Mouse (Mus musculus) adrenal gland, adult (tissue): Measurements from ENCODE around the gene Fbxw7.

Experiments used
- DNase-seq, 2 experiments: peaks; one replicate each; pipeline ENCODE4 v3.0.0; 2022 to 2023; ENCODE audit warnings: low spot score in 1 of 2; ENCODE audit not compliant: inconsistent age in 2 of 2

The Fbxw7 gene

GRCm38 (mm10) chr3:84883817-84884483 is 68.9 kb downstream of the Fbxw7 start:
- DNase-seq: peak in 1 of 2 experiments; percentile 31

GRCm38 (mm10) chr3:84889648-84890047 is 74.6 kb downstream of the Fbxw7 start:
- peak in 1 of 2 experiments; percentile 56 for DNase-seq

- DNase-seq: peak; percentile 75 to 91
Observed at GRCm38 (mm10) chr3:84890983-84891382, 75.9 kb downstream of the Fbxw7 start.

- no peak for DNase-seq
Observed at GRCm38 (mm10) chr3:84897952-84898351, 82.9 kb downstream of the Fbxw7 start.

GRCm38 (mm10) chr3:84906528-84906927 is 91.5 kb downstream of the Fbxw7 start:
- peak; percentile 19 to 77 for DNase-seq

GRCm38 (mm10) chr3:84914284-84914683 is 99.2 kb downstream of the Fbxw7 start:
- DNase-seq: no peak

GRCm38 (mm10) chr3:84917903-84918679 is 103.0 kb downstream of the Fbxw7 start:
- no peak for DNase-seq

GRCm38 (mm10) chr3:84921704-84922420 is 106.8 kb downstream of the Fbxw7 start:
- peak; percentile 20 to 81 for DNase-seq

GRCm38 (mm10) chr3:84923256-84923655 is 108.2 kb downstream of the Fbxw7 start:
- no peak for DNase-seq

GRCm38 (mm10) chr3:84923670-84924069 is 108.6 kb downstream of the Fbxw7 start:
- no peak for DNase-seq

GRCm38 (mm10) chr3:84925229-84925628 is 110.2 kb downstream of the Fbxw7 start:
- no peak for DNase-seq

- no peak for DNase-seq
Observed at GRCm38 (mm10) chr3:84926140-84926539, 111.1 kb downstream of the Fbxw7 start.

- DNase-seq: peak in 1 of 2 experiments; percentile 77
Observed at GRCm38 (mm10) chr3:84927168-84927794, 112.2 kb downstream of the Fbxw7 start.

- DNase-seq: no peak
Observed at GRCm38 (mm10) chr3:84927901-84928300, 112.8 kb downstream of the Fbxw7 start.

GRCm38 (mm10) chr3:84929171-84929570 is 114.1 kb downstream of the Fbxw7 start:
- DNase-seq: peak in 1 of 2 experiments; percentile 43

GRCm38 (mm10) chr3:84930683-84931082 is 115.6 kb downstream of the Fbxw7 start:
- no peak for DNase-seq

- DNase-seq: peak; percentile 33 to 70
Observed at GRCm38 (mm10) chr3:84935729-84936128, 120.7 kb downstream of the Fbxw7 start.

GRCm38 (mm10) chr3:84936252-84936651 is 121.2 kb downstream of the Fbxw7 start:
- no peak for DNase-seq

- DNase-seq: no peak
Observed at GRCm38 (mm10) chr3:84936956-84937355, 121.9 kb downstream of the Fbxw7 start.

- peak; percentile 25 to 72 for DNase-seq
Observed at GRCm38 (mm10) chr3:84937360-84938355, 122.6 kb downstream of the Fbxw7 start.
